Mouse (Mus musculus) intestine, postnatal 0 days (tissue): ENCODE measurements around the gene Ncmap. TPM values are rescaled to one million over a fixed set of nuclear protein-coding genes. Genes with fewer than 3 reads are reported as not detected.

Source experiments
- ATAC-seq: fragments of 200-750 bp; cut with Nextera tagmentation; 2 replicates; pipeline ENCODE4 v1.8.0; 2017; ENCODE audit warnings: mild to moderate bottlenecking, moderate TSS enrichment, moderate library complexity
- H3K27ac ChIP-seq: fragments of 300-500 bp; sonication (generic); 2 replicates; pipeline ENCODE4 v1.5.1; 2014; ENCODE audit warnings: mild to moderate bottlenecking, low read depth, low read length, moderate library complexity
- H3K27me3 ChIP-seq: fragments of 300-500 bp; sonication (generic); replicated peaks from 2 replicates; pipeline ENCODE4 v1.6.1; 2014; ENCODE audit warnings: low read length, mixed read lengths; ENCODE audit not compliant: control insufficient read depth, insufficient read depth
- H3K36me3 ChIP-seq: fragments of 300-500 bp; sonication (generic); 2 replicates; pipeline ENCODE4 v1.6.1; 2014; ENCODE audit warnings: mild to moderate bottlenecking, moderate library complexity; ENCODE audit not compliant: control insufficient read depth, insufficient read depth
- H3K4me1 ChIP-seq: fragments of 300-500 bp; sonication (generic); replicated peaks from 2 replicates; pipeline ENCODE4 v1.6.1; 2014; ENCODE audit warnings: antibody characterized with exemption, low read length, mixed read lengths; ENCODE audit not compliant: control insufficient read depth, insufficient read depth
- H3K4me2 ChIP-seq: fragments of 300-500 bp; sonication (generic); replicated peaks from 2 replicates; pipeline ENCODE4 v1.6.1; 2014; ENCODE audit warnings: low read depth, mild to moderate bottlenecking, moderate library complexity
- H3K4me3 ChIP-seq: fragments of 300-500 bp; sonication (generic); 2 replicates; pipeline ENCODE4 v1.5.1; 2014; ENCODE audit warnings: low read depth, low read length
- H3K9ac ChIP-seq: fragments of 300-500 bp; sonication (generic); 2 replicates; pipeline ENCODE4 v1.6.1; 2014; ENCODE audit warnings: mild to moderate bottlenecking, low read depth, low read length
- H3K9me3 ChIP-seq: fragments of 300-500 bp; sonication (generic); 2 replicates; pipeline ENCODE4 v1.6.1; 2016; ENCODE audit warnings: mixed run types; ENCODE audit not compliant: control insufficient read depth
- CTCF ChIP-seq: sonication (generic); IDR thresholded peaks from 2 replicates; pipeline ENCODE4 v1.5.1; 2016; ENCODE audit warnings: low read depth, mild to moderate bottlenecking, control low read depth, antibody characterized with exemption, moderate library complexity
- WGBS: fragments of 180-500 bp; shearing (Covaris S2); extraction: QIAGEN DNeasy Blood & Tissue Kit; methylation state at CpG from one replicate; pipeline ENCODE4 v1.1.7; 2014; 5-methylcytosine and 5-hydroxymethylcytosine counted together
- polyA plus RNA-seq: library from polyadenylated mRNA; unstranded; fragments of >200 nt; fragmentation: Nextera tagmentation; extraction: Ambion mirVana; gene quantifications from 2 replicates; pipeline ENCODE4 v1.2.1, GENCODE M21; 2015

The Ncmap gene
- 2.5 and 2.6 TPM in 2 replicates for polyA plus RNA-seq

DNA sequence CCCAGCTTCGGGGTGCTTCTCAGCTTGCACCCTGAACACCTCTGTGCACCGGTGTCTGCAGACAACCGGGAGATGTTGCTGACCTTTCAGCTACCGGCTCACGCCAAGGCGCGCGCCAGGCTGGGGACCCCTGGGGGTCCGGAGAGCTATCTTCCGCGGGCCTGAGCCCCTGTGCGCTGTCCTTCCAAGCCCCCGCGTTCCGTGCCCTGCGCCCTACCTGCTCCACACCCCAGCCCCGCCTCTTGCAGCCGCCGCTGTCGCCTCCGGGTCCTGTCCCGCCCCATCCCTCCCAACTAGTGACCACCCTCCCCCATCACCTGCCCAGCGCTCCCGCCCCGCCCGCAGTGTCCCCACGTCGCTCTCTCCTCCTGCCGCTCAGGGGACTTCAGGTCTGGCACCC, at the start of gene Ncmap:
Gene Ncmap (minus strand): TSS at position 237 of the 400 bp plus-strand sequence.
- no peak for TF ChIP-seq CTCF
- Histone ChIP-seq H3K4me2 (peak within 1 kb of the TSS; percentile 88), H3K27ac (no peak within 1 kb of the TSS), H3K4me3 (peak within 1 kb of the TSS; percentile 46), H3K27me3 (0 out of 2 replicates have a peak, but pooled peaks cover 9% of the 10 kb centered on the region), H3K4me1 (no peaks in the 10 kb centered on the region; the same call in 1 of the 2 replicates), H3K9me3 (no peaks in the 10 kb centered on the region), H3K9ac (peak within 1 kb of the TSS; percentile 42), H3K36me3 (no peaks in the 10 kb centered on the region)
- ATAC-seq, result peak; percentile 19; the same call in 1 of the 2 replicates
- under 1% methylated on average over 25 of the region's 29 CpGs for WGBS

DNA sequence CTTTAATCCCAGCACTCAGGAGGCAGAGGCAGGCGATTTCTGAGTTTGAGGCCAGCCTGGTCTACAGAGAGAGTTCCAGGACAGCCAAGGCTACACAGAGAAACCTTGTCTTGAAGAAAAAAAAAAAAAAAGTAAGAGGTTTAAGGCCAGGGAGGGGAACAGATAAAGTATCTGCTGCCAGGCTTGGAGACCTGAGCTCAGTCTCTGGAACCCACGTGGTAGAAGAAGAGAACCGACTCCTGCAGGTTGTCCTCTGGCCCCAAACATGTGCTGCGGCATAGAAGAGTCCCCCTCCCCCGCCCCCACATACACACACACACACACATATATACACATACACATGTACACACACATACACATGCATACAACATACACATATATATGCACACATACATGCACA, 44.4 kb upstream of the Ncmap start:
- ATAC-seq, result no peak
- Histone ChIP-seq H3K27ac (no peak overlapping the region), H3K4me2 (no peak overlapping the region), H3K4me1 (no peaks in the 10 kb centered on the region), H3K36me3 (no peaks in the 10 kb centered on the region), H3K9ac (no peak overlapping the region), H3K4me3 (no peak overlapping the region), H3K9me3 (no peaks in the 10 kb centered on the region), H3K27me3 (no peaks in the 10 kb centered on the region)
- TF ChIP-seq CTCF, result no peak
- 65% methylated on average over 5 of the region's 5 CpGs for WGBS

DNA sequence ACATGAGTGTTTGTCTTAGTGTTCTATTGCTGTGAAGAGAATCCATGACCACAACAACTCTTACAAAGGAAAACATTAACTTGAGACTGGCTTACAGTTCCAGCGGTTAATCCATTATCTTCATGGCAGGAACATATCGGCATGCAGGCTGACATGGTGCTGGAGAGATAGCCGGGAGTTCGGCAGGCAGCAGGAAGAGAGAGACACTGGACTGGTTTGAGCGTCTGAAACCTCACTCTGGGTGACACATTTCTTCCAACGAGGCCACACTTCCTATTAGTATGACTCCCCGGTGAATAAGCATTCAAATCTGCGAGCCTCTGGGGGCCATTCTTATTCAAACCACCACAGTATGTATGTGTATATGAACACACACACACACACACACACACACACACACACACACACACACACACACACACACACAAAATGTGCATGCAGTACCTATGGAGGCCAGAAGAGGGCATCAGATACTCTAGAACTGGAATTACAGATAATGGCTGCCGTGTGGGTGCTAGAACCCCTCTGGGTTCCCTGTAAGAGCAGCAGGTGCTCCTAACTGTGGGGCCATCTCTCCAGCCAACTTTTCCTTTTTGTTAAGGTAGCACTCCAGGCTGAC, 42.0 kb upstream of the Ncmap start:
- 36% methylated on average over 9 of the region's 9 CpGs for WGBS
- peak; percentile 83 for TF ChIP-seq CTCF
- H3K27me3 ChIP-seq, result no peaks in the 10 kb centered on the region
- no peaks in the 10 kb centered on the region for H3K4me1 ChIP-seq
- no peak overlapping the region for H3K9ac ChIP-seq
- peak overlapping the region; percentile 33; the same call in 1 of the 2 replicates for H3K4me2 ChIP-seq
- no peak for ATAC-seq
- H3K27ac ChIP-seq, result no peak overlapping the region
- H3K4me3 ChIP-seq, result no peak overlapping the region
- no peaks in the 10 kb centered on the region for H3K36me3 ChIP-seq
- H3K9me3 ChIP-seq, result no peaks in the 10 kb centered on the region

DNA sequence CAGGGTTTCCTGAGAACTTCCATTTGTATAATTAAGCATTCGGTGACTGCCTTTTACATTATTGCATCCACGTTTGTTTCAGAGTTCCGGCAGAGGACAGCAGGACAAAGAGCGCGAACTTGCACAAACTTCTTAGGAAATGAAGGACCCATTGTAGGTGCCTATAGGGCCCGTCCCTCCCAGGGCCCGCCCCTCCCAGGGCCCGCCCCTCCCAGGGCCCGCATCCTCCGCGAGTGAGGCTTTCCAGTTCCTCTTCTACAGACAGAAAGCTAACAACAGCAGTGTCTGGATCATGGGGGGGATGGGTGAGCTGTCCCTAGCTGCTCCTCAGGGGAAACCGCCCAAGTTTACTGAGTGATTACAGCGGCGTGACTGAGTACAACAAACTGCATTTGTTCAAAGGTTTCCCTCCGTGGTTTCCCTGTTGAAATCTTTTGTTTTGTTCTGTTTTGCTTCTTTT, 41.2 kb upstream of the Ncmap start:
- Histone ChIP-seq H3K4me3 (peak overlapping the region; percentile 13; the same call in 1 of the 2 replicates), H3K9me3 (no peaks in the 10 kb centered on the region), H3K27ac (peak overlapping the region; percentile 62; the same call in 1 of the 2 replicates), H3K27me3 (no peaks in the 10 kb centered on the region), H3K36me3 (no peaks in the 10 kb centered on the region), H3K4me2 (peak overlapping the region; percentile 55), H3K9ac (no peak overlapping the region), H3K4me1 (no peaks in the 10 kb centered on the region)
- ATAC-seq, result peak; percentile 86
- TF ChIP-seq CTCF, result no peak; the same call in 1 of the 2 replicates
- 1% methylated on average over 15 of the region's 15 CpGs for WGBS

DNA sequence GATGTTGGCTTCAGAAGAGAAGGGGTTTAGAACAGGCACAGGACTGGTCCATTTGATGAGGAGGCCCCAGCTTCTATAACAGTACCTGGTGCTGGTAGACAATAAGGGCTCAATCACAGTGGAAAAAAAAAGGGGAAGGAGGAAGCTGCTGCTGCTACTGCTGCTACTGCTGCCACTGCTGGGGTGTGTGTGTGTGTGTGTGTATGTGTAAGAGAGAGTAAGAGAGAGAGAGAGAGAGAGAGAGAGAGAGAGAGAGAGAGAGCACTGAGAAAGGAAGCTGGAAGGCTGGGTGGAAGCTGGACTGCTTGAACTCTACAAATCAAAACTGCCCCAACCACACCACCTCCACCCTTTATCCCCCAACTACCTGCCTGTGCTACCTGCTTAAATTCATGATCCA, 39.9 kb upstream of the Ncmap start:
- no peaks in the 10 kb centered on the region for H3K27me3 ChIP-seq
- TF ChIP-seq CTCF, result no peak
- H3K9ac ChIP-seq, result no peak overlapping the region
- no peaks in the 10 kb centered on the region for H3K9me3 ChIP-seq
- H3K36me3 ChIP-seq, result no peaks in the 10 kb centered on the region
- H3K4me1 ChIP-seq, result 0 out of 2 replicates have a peak, but pooled peaks cover 3% of the 10 kb centered on the region
- no peak overlapping the region for H3K4me2 ChIP-seq
- ATAC-seq, result no peak
- H3K27ac ChIP-seq, result no peak overlapping the region
- no peak overlapping the region for H3K4me3 ChIP-seq

DNA sequence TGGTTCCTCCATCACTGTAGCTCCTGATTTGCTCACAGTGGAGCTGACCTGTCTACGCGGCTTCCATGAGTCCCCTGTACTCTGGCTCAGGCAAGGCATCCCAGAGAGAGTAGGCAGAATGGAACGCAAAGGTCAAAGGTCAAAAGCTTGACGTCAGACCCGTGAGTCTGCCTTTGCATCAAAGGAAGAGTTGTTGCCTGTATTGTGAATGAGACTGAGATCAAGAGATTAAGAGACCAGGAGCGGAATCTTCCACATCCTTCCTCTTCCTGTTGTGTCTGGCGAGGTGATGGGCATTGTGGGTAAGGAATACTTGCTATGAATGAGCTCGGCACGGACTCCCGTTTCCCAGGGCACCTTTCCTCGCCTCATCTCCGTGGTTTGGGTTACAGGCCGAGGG, 38.3 kb upstream of the Ncmap start:
- Histone ChIP-seq H3K9me3 (no peaks in the 10 kb centered on the region), H3K9ac (no peak overlapping the region), H3K27ac (no peak overlapping the region; the same call in 1 of the 2 replicates), H3K4me3 (no peak overlapping the region), H3K4me1 (0 out of 2 replicates have a peak, but pooled peaks cover 4% of the 10 kb centered on the region), H3K36me3 (no peaks in the 10 kb centered on the region), H3K4me2 (no peak overlapping the region), H3K27me3 (no peaks in the 10 kb centered on the region)
- WGBS, result 61% methylated on average over 13 of the region's 13 CpGs
- no peak for TF ChIP-seq CTCF
- no peak for ATAC-seq
